Mouse (Mus musculus) liver, adult 2 months (tissue): ENCODE measurements around the gene Rab27a. TPM values are rescaled to one million over a fixed set of nuclear protein-coding genes. Genes with fewer than 3 reads are reported as not detected.

Experiments
- DNase-seq: peaks from one replicate; pipeline ENCODE4 v3.0.0-alpha.2; 2011; ENCODE audit warnings: low read depth, low spot score; ENCODE audit errors: extremely low read depth
- H3K27ac ChIP-seq: fragments of 200-500 bp; replicated peaks from 2 replicates; pipeline ENCODE4 v1.5.1; 2012; ENCODE audit warnings: low read depth, mild to moderate bottlenecking, control low read depth, inconsistent platforms, low read length; ENCODE audit not compliant: insufficient read depth
- H3K27me3 ChIP-seq: fragments of 200-500 bp; 2 replicates; pipeline ENCODE4 v1.6.1; 2012; ENCODE audit warnings: mild to moderate bottlenecking, moderate library complexity, low read length, inconsistent platforms; ENCODE audit not compliant: control insufficient read depth, insufficient read depth
- H3K36me3 ChIP-seq: fragments of 200-500 bp; 2 replicates; pipeline ENCODE4 v1.6.1; 2012; ENCODE audit warnings: low read length, inconsistent platforms; ENCODE audit not compliant: control insufficient read depth, insufficient read depth
- H3K4me1 ChIP-seq: fragments of 200-500 bp; 2 replicates; pipeline ENCODE4 v1.6.1; 2011; ENCODE audit warnings: low read length; ENCODE audit not compliant: control insufficient read depth, insufficient read depth
- H3K4me3 ChIP-seq: fragments of 200-500 bp; 2 replicates; pipeline ENCODE4 v1.5.1; 2011; ENCODE audit warnings: low read depth, mild to moderate bottlenecking, control low read depth, low read length, moderate library complexity; ENCODE audit not compliant: insufficient read depth
- H3K79me2 ChIP-seq: fragments of 200-500 bp; 2 replicates; pipeline ENCODE4 v1.6.1; 2012; ENCODE audit warnings: inconsistent platforms, mild to moderate bottlenecking, low read length, moderate library complexity; ENCODE audit not compliant: control insufficient read depth, insufficient read depth
- H3K9ac ChIP-seq: fragments of 200-500 bp; 2 replicates; pipeline ENCODE4 v1.6.1; 2012; ENCODE audit warnings: low read depth, mild to moderate bottlenecking, control low read depth, inconsistent platforms, low read length
- CTCF ChIP-seq: fragments of 200-500 bp; IDR thresholded peaks from 2 replicates; pipeline ENCODE4 v1.5.1; 2011; ENCODE audit warnings: low read depth, low read length, control low read depth
- POLR2A ChIP-seq: fragments of 200-500 bp; IDR thresholded peaks from 2 replicates; pipeline ENCODE4 v1.6.1; 2011; ENCODE audit warnings: low read length, control low read depth; ENCODE audit not compliant: insufficient read depth; ENCODE audit errors: extremely low read depth
- WGBS: fragments of 180-500 bp; shearing (Covaris S2); methylation state at CpG from one replicate; pipeline ENCODE4 v1.1.7; 2018; 5-methylcytosine and 5-hydroxymethylcytosine counted together
- polyA plus RNA-seq: library from polyadenylated mRNA; depleted of rRNA; stranded (reverse); fragments of >200 nt; gene quantifications from 2 replicates; pipeline ENCODE4 v1.2.3, GENCODE M21; 2012
- total RNA-seq: library from RNA; depleted of rRNA; stranded (reverse); fragments of >200 nt; gene quantifications from 2 replicates; pipeline ENCODE4 v1.2.3, GENCODE M21; 2014

Rab27a gene
- total and polyA plus RNA-seq, 2 experiments: 0.77 to 2.6 TPM

DNA sequence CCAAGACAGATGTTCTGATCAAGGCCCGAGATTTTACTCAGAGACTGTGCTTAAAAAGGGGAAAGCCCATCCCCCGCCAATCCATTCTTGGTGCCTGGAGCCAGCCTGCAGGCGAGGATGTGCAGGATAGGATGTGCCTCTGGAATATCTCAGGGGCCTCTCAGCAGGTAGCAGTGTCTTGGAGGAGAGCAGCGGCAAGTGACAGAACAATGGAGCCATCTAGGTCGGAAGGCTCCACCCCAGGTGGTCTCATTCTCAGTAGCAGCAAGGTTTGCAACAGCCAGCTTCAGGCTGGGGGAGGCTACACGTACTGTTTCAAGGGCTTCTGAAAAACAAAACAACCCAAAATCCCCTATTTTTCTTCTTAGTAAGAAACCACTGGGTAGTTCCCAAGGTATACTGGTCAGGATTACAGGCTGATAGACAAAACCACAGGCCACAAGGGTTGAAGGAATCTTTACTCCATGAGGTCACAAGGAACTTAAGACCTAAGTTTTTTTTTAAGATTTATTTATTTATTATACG, 35.2 kb downstream of the Rab27a start:
- 85% methylated on average over 7 of the region's 7 CpGs for WGBS
- TF ChIP-seq POLR2A (no peak), CTCF (no peak)
- no peak overlapping the region for H3K27ac ChIP-seq

DNA sequence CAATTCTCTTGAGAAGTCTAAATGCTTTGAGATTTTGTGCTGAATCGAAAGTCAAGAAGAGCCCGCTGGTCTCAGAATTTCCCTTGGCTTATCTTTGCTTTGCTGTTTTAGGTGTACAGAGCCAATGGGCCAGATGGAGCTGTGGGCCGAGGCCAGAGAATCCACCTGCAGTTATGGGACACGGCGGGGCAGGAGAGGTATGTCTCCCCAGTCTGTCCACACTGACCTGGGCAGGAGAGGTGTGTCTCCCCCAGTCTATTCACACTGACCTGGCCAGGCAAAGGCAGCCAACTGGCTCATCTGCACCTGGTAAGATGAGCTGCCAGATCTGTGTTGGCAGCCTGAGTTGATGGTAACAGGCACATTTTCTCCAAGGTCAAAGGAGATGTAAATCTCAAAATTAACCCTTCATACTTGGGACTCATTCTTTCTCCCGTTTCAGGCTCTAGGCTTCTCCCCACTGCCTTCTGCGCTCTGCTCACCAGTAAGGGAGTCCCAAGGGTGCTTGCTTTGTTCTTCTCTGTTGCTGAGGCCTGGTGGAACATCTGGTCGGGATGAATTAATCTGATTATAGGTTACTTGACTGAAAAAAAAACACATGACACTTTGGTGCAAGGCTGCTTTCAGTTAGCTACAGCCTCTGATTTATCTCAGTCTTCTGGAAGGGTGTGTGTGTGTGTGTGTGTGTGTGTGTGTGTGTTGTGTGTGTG, 37.8 kb downstream of the Rab27a start:
- H3K79me2 ChIP-seq: no peaks in the 10 kb centered on the region
- no peaks in the 10 kb centered on the region for H3K27me3 ChIP-seq
- H3K27ac ChIP-seq: no peak overlapping the region
- H3K36me3 ChIP-seq: no peaks in the 10 kb centered on the region
- no peak for DNase-seq
- H3K4me3 ChIP-seq: no peak overlapping the region
- peaks cover 1% of the 10 kb centered on the region; the same call in 1 of the 2 replicates for H3K4me1 ChIP-seq
- WGBS: 85% methylated on average over 8 of the region's 8 CpGs
- TF ChIP-seq POLR2A (no peak), CTCF (no peak)
- no peak overlapping the region for H3K9ac ChIP-seq

More for the DNA sequence above, 35.2 kb downstream of the Rab27a start:
- Histone ChIP-seq H3K4me3 (no peak overlapping the region), H3K27me3 (no peaks in the 10 kb centered on the region), H3K79me2 (no peaks in the 10 kb centered on the region), H3K36me3 (no peaks in the 10 kb centered on the region; the same call in 1 of the 2 replicates), H3K9ac (no peak overlapping the region), H3K4me1 (no peaks in the 10 kb centered on the region)
- DNase-seq: no peak

DNA sequence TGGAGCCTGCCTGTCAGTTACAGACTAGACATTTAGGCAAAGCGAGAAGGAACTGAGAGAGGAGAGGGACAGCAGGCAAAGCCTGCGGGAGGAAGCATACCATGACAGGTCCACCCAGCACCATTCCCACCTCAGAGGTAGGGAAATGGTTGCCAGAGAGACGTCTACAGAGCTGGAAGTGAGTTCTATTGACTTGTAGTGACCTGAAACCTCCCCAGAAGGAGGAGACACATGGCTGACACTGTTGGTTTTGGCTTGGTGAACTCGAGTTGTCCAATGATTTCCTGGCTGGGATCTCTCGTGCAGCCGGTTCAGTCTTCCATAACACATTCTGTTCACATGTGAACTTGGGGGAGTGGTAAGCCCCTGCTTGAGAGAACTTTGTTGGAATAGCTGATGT, 39.3 kb downstream of the Rab27a start:
- peak; percentile 39 for DNase-seq
- 33% methylated on average over 6 of the region's 6 CpGs for WGBS
- no peaks in the 10 kb centered on the region for H3K79me2 ChIP-seq
- no peak overlapping the region for H3K9ac ChIP-seq
- peaks cover 1% of the 10 kb centered on the region; the same call in 1 of the 2 replicates for H3K4me1 ChIP-seq
- no peaks in the 10 kb centered on the region for H3K27me3 ChIP-seq
- TF ChIP-seq POLR2A (no peak), CTCF (no peak)
- H3K36me3 ChIP-seq: no peaks in the 10 kb centered on the region
- H3K27ac ChIP-seq: no peak overlapping the region
- H3K4me3 ChIP-seq: no peak overlapping the region

GRCm38 (mm10) chr9:73085845-73086244, 41.2 kb downstream of the Rab27a start:
- Histone ChIP-seq H3K9ac (no peak overlapping the region), H3K4me1 (peaks cover 1% of the 10 kb centered on the region; the same call in 1 of the 2 replicates), H3K36me3 (no peaks in the 10 kb centered on the region), H3K79me2 (no peaks in the 10 kb centered on the region), H3K27me3 (no peaks in the 10 kb centered on the region), H3K27ac (no peak overlapping the region), H3K4me3 (no peak overlapping the region)
- 71% methylated on average over 6 of the region's 6 CpGs for WGBS
- TF ChIP-seq POLR2A (no peak), CTCF (no peak)
- no peak for DNase-seq

DNA sequence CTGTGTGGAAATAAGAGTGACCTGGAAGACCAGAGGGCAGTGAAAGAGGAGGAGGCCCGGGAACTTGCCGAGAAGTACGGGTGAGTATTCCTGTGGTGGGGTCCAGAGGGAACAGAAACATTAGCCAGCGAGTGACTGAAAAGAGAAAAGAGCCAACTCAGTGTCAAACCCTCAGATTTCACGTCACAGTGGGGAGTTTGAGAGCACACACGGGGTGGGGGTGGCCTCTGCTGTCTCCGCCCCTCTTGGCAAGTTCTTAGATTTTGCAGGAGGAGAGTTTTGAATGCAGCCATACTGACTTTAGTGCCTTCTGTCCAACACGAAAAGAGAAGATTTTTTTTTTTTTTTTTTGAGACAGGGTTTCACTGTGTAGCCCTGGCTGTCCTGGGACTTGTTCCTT, 42.5 kb downstream of the Rab27a start:
- H3K27me3 ChIP-seq: no peaks in the 10 kb centered on the region
- no peak overlapping the region for H3K27ac ChIP-seq
- H3K9ac ChIP-seq: no peak overlapping the region
- DNase-seq: no peak
- WGBS: 68% methylated on average over 8 of the region's 8 CpGs
- peaks cover 1% of the 10 kb centered on the region; the same call in 1 of the 2 replicates for H3K4me1 ChIP-seq
- no peak for TF ChIP-seq POLR2A
- no peak for TF ChIP-seq CTCF
- no peaks in the 10 kb centered on the region for H3K36me3 ChIP-seq
- no peak overlapping the region for H3K4me3 ChIP-seq
- H3K79me2 ChIP-seq: no peaks in the 10 kb centered on the region

GRCm38 (mm10) chr9:73087581-73087980, 42.9 kb downstream of the Rab27a start:
- Histone ChIP-seq H3K9ac (no peak overlapping the region), H3K79me2 (no peaks in the 10 kb centered on the region), H3K27ac (no peak overlapping the region), H3K36me3 (no peaks in the 10 kb centered on the region), H3K27me3 (no peaks in the 10 kb centered on the region), H3K4me1 (peaks cover 1% of the 10 kb centered on the region; the same call in 1 of the 2 replicates), H3K4me3 (no peak overlapping the region)
- no peak for TF ChIP-seq CTCF
- TF ChIP-seq POLR2A: no peak
- no peak for DNase-seq
- WGBS: 88% methylated on average over 5 of the region's 5 CpGs
